Mouse (Mus musculus) C2C12 (cell line): ENCODE results near the gene Agbl3.

Source experiments
- CEBPB ChIP-seq: IDR thresholded peaks from one replicate; pipeline ENCODE4 v1.6.1; 2011; ENCODE audit warnings: low read depth, mild to moderate bottlenecking, control low read depth, moderate library complexity
- CTCF ChIP-seq: IDR thresholded peaks from one replicate; pipeline ENCODE4 v1.5.1; 2011; ENCODE audit not compliant: control insufficient read depth, insufficient read depth, insufficient read length
- MAX ChIP-seq: IDR thresholded peaks from one replicate; pipeline ENCODE4 v1.6.1; 2011; ENCODE audit warnings: mild to moderate bottlenecking, control low read depth
- MYOD1 ChIP-seq: IDR thresholded peaks from one replicate; pipeline ENCODE4 v1.6.1; 2011; ENCODE audit warnings: low read depth; ENCODE audit not compliant: control insufficient read depth, insufficient read length
- MYOG ChIP-seq: IDR thresholded peaks from one replicate; pipeline ENCODE4 v1.6.1; 2011; ENCODE audit not compliant: control insufficient read depth, insufficient read length; ENCODE audit errors: extremely low read depth
- USF1 ChIP-seq: IDR thresholded peaks from one replicate; pipeline ENCODE4 v1.6.1; 2011; ENCODE audit warnings: low read depth, mild to moderate bottlenecking, control low read depth, moderate library complexity

GRCm38 (mm10) chr6:34877509-34878321 is 97.5 kb downstream of the Agbl3 start, which contains the start of gene Cyren:
- TF ChIP-seq CTCF (peak; percentile 88), CEBPB (no peak), USF1 (no peak), MYOG (no peak), MAX (no peak), MYOD1 (peak; percentile 22)
